Mouse (Mus musculus): ENCODE results near the gene Gm17374. TPM values are rescaled to one million over a fixed set of nuclear protein-coding genes. Genes with fewer than 3 reads are reported as not detected.
"Not testable (repeated sequence)": the region's sequence is repeated elsewhere in the genome, so short reads cannot be mapped to it uniquely, and the experiment has no call there.

Gm17374 gene
- polyA plus RNA-seq (2014; fragmentation: Nextera tagmentation; extraction: Ambion mirVana) = not detected in 2 replicates

DNA sequence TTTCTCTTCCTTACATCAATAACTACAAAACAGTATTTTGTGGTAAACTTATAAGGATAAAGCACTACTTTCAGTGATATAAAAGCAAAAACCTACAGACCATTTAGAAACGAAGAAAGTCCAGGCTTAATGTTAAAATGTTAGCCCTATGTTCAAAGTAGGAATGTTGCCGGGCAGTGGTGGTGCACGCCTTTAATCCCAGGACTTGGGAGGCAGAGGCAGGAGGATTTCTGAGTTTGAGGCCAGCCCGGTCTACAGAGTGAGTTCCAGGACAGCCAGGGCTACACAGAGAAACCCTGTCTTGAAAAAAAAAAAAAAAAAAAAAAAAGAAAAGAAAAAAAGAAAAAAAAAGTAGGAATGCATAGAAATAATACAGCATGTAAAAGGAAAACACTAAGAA lies at the start of gene Gm17374:
TSS of gene Gm17374 (plus strand) at position 301 of the 400 bp plus-strand sequence.
- 92% methylated on average over 4 of the region's 4 CpGs for WGBS
- H3K27ac ChIP-seq (ENCODE audit: low read depth, low read length); ATAC-seq (ENCODE audit: insufficient read depth, low FRiP score, low TSS enrichment); H3K9me3 ChIP-seq (ENCODE audit: control insufficient read depth, low read length); H3K36me3 ChIP-seq (ENCODE audit: control insufficient read depth, insufficient read depth, low read length); H3K4me3 ChIP-seq (ENCODE audit: low read depth, low read length); H3K4me1 ChIP-seq (ENCODE audit: control insufficient read depth, insufficient read depth, low read length); H3K9ac ChIP-seq (ENCODE audit: low read length); H3K27me3 ChIP-seq (ENCODE audit: control insufficient read depth, insufficient read depth, low read length); DNase-seq (ENCODE audit: low spot score); H3K4me2 ChIP-seq (ENCODE audit: low read depth): not testable (repeated sequence)

DNA sequence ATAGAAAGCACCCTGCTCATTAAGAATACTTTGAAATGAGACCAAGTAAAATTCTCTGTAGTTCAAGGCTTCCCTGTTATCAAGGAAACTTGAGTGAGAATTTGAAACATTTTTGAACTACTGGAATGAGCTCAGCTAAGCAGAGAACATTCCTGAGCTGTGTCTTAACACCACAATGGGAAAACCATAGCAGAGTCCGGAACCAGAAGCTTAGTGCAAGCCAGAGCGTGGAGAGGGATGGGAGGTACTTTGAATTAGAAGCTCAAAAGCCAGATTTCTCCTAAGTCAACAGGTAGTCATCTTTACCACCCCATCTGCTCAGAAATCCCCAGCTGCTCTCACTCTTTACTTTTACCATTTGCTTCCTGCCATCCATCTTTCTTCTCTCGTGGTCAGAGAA lies 46.9 kb upstream of the Gm17374 start:
- Histone ChIP-seq H3K9me3 (ENCODE audit: control insufficient read depth, low read length) (no peaks in the 10 kb centered on the region), H3K9ac (ENCODE audit: low read length) (no peak overlapping the region), H3K4me3 (ENCODE audit: low read depth, low read length) (no peak overlapping the region), H3K27me3 (ENCODE audit: control insufficient read depth, insufficient read depth, low read length) (no peaks in the 10 kb centered on the region), H3K36me3 (ENCODE audit: control insufficient read depth, insufficient read depth, low read length) (no peaks in the 10 kb centered on the region), H3K27ac (ENCODE audit: low read depth, low read length) (no peak overlapping the region), H3K4me2 (ENCODE audit: low read depth) (no peak overlapping the region), H3K4me1 (ENCODE audit: control insufficient read depth, insufficient read depth, low read length) (no peaks in the 10 kb centered on the region)
- 64% methylated on average over 3 of the region's 3 CpGs for WGBS
- no peak for ATAC-seq (ENCODE audit: insufficient read depth, low FRiP score, low TSS enrichment)
- DNase-seq (ENCODE audit: low spot score) = no peak

DNA sequence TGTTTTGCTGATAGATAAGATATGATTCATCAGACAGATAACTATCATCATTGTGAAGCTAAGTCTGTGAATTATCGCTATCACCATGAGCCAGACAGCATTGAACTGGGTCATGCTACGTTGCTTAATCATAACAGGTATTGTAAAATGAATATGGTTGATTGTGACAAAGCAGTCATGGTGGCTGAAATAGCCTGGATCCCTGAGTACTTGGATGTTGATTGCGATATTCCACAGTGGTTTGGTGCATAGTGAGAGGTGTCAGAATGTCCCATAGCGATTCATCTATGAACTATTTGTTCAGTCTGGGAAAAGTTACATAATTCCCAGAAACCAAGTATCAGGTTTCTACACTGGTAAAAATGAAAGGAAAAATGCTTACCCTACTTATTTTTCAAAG lies 44.2 kb upstream of the Gm17374 start:
- Histone ChIP-seq H3K4me3 (ENCODE audit: low read depth, low read length) (no peak overlapping the region), H3K9ac (ENCODE audit: low read length) (no peak overlapping the region)
- 89% methylated on average over 4 of the region's 4 CpGs for WGBS

DNA sequence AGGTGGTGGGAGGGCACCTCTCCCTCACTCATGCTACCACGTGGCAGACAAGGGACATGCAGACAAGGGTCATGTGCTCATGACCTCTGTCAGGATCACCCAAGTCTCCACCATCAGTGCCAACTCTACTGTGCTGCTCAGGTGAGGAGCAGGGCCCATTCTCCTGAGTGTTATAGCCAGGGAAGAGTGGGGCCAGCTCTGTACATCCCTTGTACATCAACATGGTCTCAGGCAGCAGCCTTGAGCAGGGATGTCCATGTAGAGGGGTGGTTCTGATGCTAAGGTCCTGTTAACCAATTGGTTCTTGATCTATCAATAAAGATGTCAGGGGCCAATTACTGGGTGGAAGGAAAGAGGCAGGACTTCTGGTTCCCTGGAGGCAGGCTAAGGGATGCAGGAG lies 42.9 kb upstream of the Gm17374 start:
- 52% methylated on average over 1 of the region's 1 CpGs for WGBS
- no peaks in the 10 kb centered on the region for H3K27me3 ChIP-seq (ENCODE audit: control insufficient read depth, insufficient read depth, low read length)
- H3K4me3 ChIP-seq (ENCODE audit: low read depth, low read length) = no peak overlapping the region
- H3K4me2 ChIP-seq (ENCODE audit: low read depth) = no peak overlapping the region
- H3K4me1 ChIP-seq (ENCODE audit: control insufficient read depth, insufficient read depth, low read length) = no peaks in the 10 kb centered on the region
- H3K9ac ChIP-seq (ENCODE audit: low read length) = no peak overlapping the region
- no peak overlapping the region for H3K27ac ChIP-seq (ENCODE audit: low read depth, low read length)
- no peaks in the 10 kb centered on the region for H3K9me3 ChIP-seq (ENCODE audit: control insufficient read depth, low read length)
- no peaks in the 10 kb centered on the region for H3K36me3 ChIP-seq (ENCODE audit: control insufficient read depth, insufficient read depth, low read length)
- DNase-seq (ENCODE audit: low spot score) (no peak), ATAC-seq (ENCODE audit: insufficient read depth, low FRiP score, low TSS enrichment) (no peak)

More for the DNA sequence above, 44.2 kb upstream of the Gm17374 start:
- ATAC-seq (ENCODE audit: insufficient read depth, low FRiP score, low TSS enrichment) (no peak), DNase-seq (ENCODE audit: low spot score) (no peak)
- Histone ChIP-seq H3K36me3 (ENCODE audit: control insufficient read depth, insufficient read depth, low read length) (no peaks in the 10 kb centered on the region), H3K27me3 (ENCODE audit: control insufficient read depth, insufficient read depth, low read length) (no peaks in the 10 kb centered on the region), H3K27ac (ENCODE audit: low read depth, low read length) (no peak overlapping the region), H3K4me2 (ENCODE audit: low read depth) (no peak overlapping the region), H3K4me1 (ENCODE audit: control insufficient read depth, insufficient read depth, low read length) (no peaks in the 10 kb centered on the region), H3K9me3 (ENCODE audit: control insufficient read depth, low read length) (no peaks in the 10 kb centered on the region)

DNA sequence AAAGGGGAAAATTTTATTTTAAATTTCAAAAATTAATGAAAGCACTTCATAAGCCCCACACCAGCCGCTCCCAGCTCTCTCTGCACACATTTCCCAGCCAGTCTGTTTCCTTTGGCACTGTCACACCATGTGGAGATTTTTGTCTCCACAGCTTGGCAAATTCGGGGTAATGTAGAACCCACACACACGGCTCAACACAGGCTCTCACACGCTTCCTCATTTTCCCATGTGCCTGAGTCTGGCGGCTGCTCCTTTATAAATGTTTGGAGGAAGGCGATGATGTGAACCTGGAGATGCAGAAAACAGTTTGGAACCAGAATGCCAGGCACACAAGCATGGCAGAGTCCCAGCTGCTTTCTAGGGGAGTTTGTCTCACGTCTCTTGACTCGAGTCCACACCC lies 38.0 kb upstream of the Gm17374 start:
- ATAC-seq (ENCODE audit: insufficient read depth, low FRiP score, low TSS enrichment) (no peak), DNase-seq (ENCODE audit: low spot score) (no peak)
- no peak overlapping the region for H3K4me3 ChIP-seq (ENCODE audit: low read depth, low read length)
- no peaks in the 10 kb centered on the region for H3K36me3 ChIP-seq (ENCODE audit: control insufficient read depth, insufficient read depth, low read length)
- H3K4me1 ChIP-seq (ENCODE audit: control insufficient read depth, insufficient read depth, low read length) = no peaks in the 10 kb centered on the region
- no peak overlapping the region for H3K4me2 ChIP-seq (ENCODE audit: low read depth)
- H3K9me3 ChIP-seq (ENCODE audit: control insufficient read depth, low read length) = no peaks in the 10 kb centered on the region
- WGBS = 90% methylated on average over 8 of the region's 8 CpGs
- H3K27me3 ChIP-seq (ENCODE audit: control insufficient read depth, insufficient read depth, low read length) = no peaks in the 10 kb centered on the region
- no peak overlapping the region for H3K27ac ChIP-seq (ENCODE audit: low read depth, low read length)
- no peak overlapping the region for H3K9ac ChIP-seq (ENCODE audit: low read length)

DNA sequence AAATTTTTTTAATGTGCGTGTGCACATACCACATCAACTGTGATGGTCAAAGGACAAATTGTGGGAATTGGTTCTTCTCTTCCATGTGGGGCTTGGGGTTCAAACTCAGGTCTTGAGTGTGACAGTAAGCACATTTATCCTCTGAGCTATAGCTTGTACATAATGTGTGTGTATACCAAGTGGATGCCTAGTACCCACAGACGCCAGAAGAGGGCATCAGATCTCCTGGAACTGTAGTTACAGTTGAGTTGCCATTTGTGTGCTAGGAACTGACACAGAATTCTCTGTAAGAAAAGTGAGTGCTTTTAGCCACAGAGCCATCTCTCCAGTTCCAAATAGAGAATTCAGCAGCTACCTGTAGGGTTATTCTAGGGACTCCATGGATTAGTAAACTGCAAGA lies 26.3 kb upstream of the Gm17374 start:
- peaks cover 7% of the 10 kb centered on the region for H3K36me3 ChIP-seq (ENCODE audit: control insufficient read depth, insufficient read depth, low read length)
- H3K27ac ChIP-seq (ENCODE audit: low read depth, low read length) = no peak overlapping the region
- DNase-seq (ENCODE audit: low spot score) (no peak), ATAC-seq (ENCODE audit: insufficient read depth, low FRiP score, low TSS enrichment) (no peak)
- H3K9ac ChIP-seq (ENCODE audit: low read length) = no peak overlapping the region
- H3K27me3 ChIP-seq (ENCODE audit: control insufficient read depth, insufficient read depth, low read length) = no peaks in the 10 kb centered on the region
- H3K4me2 ChIP-seq (ENCODE audit: low read depth) = no peak overlapping the region
- H3K4me1 ChIP-seq (ENCODE audit: control insufficient read depth, insufficient read depth, low read length) = no peaks in the 10 kb centered on the region
- 85% methylated on average over 2 of the region's 2 CpGs for WGBS
- H3K4me3 ChIP-seq (ENCODE audit: low read depth, low read length) = no peak overlapping the region
- no peaks in the 10 kb centered on the region for H3K9me3 ChIP-seq (ENCODE audit: control insufficient read depth, low read length)

DNA sequence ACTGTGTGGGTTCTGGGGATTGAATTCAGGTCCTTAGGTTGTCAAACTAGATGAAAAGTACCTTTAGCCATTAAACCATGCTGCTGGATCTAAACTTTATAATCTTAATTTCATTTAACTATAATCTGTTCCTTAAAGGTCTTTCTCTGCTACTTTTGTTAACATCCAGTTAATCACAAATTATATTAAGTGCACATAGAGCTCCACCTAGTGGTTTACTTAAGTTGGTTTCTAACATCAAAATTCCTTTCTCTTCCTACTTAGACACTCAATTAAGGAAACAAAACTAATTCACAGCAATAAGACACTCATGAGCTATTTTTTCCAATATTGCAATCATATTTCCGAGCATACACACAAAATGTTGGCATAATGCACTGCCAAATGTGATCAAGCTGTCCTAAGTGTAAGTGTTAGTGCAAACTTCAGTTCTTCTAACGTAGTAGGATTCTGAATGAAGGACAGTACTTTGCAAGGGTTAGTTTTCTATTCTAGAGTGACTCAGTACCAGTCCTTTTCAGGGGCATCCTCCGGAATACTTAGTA lies 7.4 kb downstream of the Gm17374 start:
- no peak for ATAC-seq (ENCODE audit: insufficient read depth, low FRiP score, low TSS enrichment)
- 84% methylated on average over 3 of the region's 3 CpGs for WGBS
- no peak overlapping the region for H3K4me2 ChIP-seq (ENCODE audit: low read depth)
- H3K4me3 ChIP-seq (ENCODE audit: low read depth, low read length) = no peak overlapping the region
- no peak for DNase-seq (ENCODE audit: low spot score)
- no peaks in the 10 kb centered on the region for H3K27me3 ChIP-seq (ENCODE audit: control insufficient read depth, insufficient read depth, low read length)
- no peaks in the 10 kb centered on the region for H3K36me3 ChIP-seq (ENCODE audit: control insufficient read depth, insufficient read depth, low read length)
- no peaks in the 10 kb centered on the region for H3K9me3 ChIP-seq (ENCODE audit: control insufficient read depth, low read length)
- no peak overlapping the region for H3K27ac ChIP-seq (ENCODE audit: low read depth, low read length)
- H3K9ac ChIP-seq (ENCODE audit: low read length) = no peak overlapping the region
- no peaks in the 10 kb centered on the region for H3K4me1 ChIP-seq (ENCODE audit: control insufficient read depth, insufficient read depth, low read length)

DNA sequence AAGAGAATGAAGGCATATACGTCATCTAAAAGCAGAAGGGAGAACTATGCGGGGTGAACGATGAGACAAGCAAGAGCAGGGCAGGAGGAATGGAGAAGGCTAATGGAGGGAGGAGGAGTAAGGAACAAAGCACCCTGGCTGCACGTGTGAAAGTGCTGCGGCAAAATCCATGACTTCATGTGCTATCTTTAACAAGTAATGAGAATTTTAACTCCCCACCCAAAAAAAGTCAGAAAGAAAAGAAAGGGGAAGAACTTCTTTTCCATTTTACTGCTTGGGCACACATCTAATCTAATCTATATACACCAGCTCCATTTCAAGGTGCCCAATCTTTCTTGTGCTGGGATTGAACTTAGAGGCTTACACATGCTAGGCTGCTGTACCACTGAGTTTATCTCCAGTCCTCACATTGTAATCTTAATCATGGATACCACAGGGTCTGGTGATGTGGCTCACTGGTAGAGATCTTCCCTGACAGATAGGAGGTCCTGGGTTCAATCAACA lies 11.6 kb downstream of the Gm17374 start:
- Histone ChIP-seq H3K36me3 (ENCODE audit: control insufficient read depth, insufficient read depth, low read length) (no peaks in the 10 kb centered on the region), H3K4me3 (ENCODE audit: low read depth, low read length) (no peak overlapping the region), H3K9ac (ENCODE audit: low read length) (no peak overlapping the region), H3K4me1 (ENCODE audit: control insufficient read depth, insufficient read depth, low read length) (no peaks in the 10 kb centered on the region), H3K27me3 (ENCODE audit: control insufficient read depth, insufficient read depth, low read length) (no peaks in the 10 kb centered on the region), H3K4me2 (ENCODE audit: low read depth) (no peak overlapping the region), H3K27ac (ENCODE audit: low read depth, low read length) (no peak overlapping the region), H3K9me3 (ENCODE audit: control insufficient read depth, low read length) (no peaks in the 10 kb centered on the region)
- no peak for ATAC-seq (ENCODE audit: insufficient read depth, low FRiP score, low TSS enrichment)
- DNase-seq (ENCODE audit: low spot score) = no peak
- 98% methylated on average over 5 of the region's 5 CpGs for WGBS

DNA sequence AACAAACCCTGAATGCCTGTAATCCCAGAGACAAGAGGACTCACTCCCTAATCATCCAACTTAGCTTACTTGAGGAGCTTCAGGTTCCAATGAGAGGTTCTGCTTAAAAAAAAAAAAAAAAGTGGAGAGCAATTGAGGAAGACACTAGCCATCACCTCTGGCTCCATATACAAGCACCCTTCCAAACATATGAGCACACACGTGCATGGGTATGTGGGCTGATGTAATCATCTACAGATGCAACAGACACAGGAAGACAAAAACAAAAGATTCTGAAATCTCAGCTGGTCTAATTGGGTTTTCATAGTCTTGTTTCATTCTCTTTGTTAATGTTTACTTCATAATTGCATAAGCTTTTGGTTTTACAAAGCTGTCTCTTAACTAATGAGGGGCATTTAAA lies 17.2 kb downstream of the Gm17374 start:
- H3K36me3 ChIP-seq (ENCODE audit: control insufficient read depth, insufficient read depth, low read length) = no peaks in the 10 kb centered on the region
- no peak overlapping the region for H3K9ac ChIP-seq (ENCODE audit: low read length)
- no peak overlapping the region for H3K27ac ChIP-seq (ENCODE audit: low read depth, low read length)
- H3K4me1 ChIP-seq (ENCODE audit: control insufficient read depth, insufficient read depth, low read length) = no peaks in the 10 kb centered on the region
- H3K27me3 ChIP-seq (ENCODE audit: control insufficient read depth, insufficient read depth, low read length) = no peaks in the 10 kb centered on the region
- no peak overlapping the region for H3K4me2 ChIP-seq (ENCODE audit: low read depth)
- ATAC-seq (ENCODE audit: insufficient read depth, low FRiP score, low TSS enrichment) = no peak
- 89% methylated on average over 1 of the region's 1 CpGs for WGBS
- no peak overlapping the region for H3K4me3 ChIP-seq (ENCODE audit: low read depth, low read length)
- no peaks in the 10 kb centered on the region for H3K9me3 ChIP-seq (ENCODE audit: control insufficient read depth, low read length)
- no peak for DNase-seq (ENCODE audit: low spot score)
